Mouse (Mus musculus) T-cell, adult 2 months (primary cell): ENCODE data around the gene Vps33b.
A peak's percentile ranks its signal among the peaks of the same experiment; 100 is the strongest.
"Not testable (repeated sequence)": the region's sequence is repeated elsewhere in the genome, so short reads cannot be mapped to it uniquely, and the experiment has no call there.

Experiments
- DNase-seq: peaks from one replicate; pipeline ENCODE4 v3.0.0; 2022; ENCODE audit warnings: low spot score

Gene Vps33b

DNA sequence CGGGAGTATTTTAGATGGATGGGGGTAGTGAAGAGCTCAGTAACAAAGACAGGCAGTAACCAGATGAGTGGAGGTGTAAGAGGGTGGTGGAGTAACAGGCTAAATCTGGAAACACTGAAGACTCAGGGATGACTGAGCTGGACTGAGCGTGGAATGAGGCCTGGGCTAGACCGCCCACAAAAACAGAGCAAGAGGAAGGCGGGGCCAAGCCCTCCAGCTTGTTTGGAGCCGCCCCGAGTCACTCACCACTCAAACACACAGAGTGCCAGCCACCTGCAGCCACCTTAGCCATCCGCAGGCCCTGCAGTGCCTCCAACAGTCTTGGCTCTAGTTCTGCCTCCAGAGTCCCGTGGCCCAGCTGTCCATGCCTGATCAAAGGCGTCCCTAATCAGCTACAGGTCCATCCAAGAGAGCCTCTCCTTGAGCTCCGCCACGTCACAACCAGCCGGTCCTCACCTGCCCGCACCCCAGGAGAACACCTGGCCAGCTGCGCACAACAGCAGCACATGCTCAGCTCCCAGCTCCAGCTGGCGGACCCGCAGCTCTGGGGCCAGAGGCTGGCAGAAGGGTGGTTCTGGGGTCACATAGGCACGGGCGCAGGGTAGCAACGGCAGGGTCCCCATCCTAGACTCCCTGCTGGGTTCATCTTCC lies 50.5 kb downstream of the Vps33b start:
- no peak for DNase-seq

DNA sequence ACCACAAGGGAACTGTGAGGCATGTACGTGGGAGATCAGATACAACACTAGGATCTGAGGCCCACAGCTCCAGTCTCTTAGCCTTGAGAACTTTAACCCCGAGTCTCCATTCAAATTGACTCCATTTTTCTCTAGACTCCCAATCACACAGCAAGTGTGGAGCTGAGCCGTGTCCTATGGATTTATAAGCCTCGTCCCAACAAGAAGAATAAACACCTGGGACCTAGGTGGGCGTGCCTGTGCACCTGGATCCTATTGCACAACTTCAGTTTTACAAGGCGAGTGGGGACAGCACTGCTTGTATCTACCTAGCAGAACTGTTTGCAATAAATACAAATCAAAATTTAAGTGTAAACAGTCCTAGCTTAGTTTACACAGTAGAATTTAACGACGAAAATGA lies 53.9 kb downstream of the Vps33b start:
- DNase-seq: no peak

DNA sequence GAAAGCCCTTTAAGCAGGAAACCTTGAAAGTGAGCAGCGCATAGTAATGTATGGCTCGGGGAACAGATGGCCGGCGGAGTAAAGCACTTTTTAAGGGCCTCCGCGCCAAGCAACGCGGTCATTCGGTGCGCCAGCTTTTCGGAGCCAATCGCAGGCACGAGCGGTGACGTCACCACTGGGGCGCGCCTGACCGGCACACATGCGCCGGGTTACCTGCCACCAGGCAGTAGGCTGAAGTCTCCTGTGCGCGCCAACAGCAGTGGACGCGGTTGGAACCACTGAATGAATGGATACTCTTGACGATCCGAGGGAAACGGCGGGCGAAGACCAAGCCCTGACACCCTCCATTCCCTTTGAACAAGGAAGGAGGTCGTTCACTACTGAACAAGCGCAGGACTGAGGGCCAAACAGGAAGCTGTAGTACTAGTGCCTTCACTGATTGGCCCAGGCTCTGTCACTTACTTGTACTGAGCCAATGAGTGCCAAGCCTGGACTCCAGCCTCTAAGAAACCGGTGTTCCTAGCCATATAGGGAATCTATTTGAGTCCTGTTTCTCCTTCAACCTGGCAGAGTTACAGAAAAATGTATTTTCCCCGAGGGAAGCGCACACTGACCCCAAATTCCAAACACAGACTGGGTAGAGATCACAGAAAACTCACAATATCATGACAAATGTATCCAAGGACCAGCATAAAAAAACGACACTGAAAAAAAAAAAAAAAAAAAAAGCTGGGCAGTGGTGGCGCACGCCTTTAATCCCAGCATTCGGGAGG lies 54.8 kb downstream of the Vps33b start, which contains the start of gene Rccd1:
Gene Rccd1, minus strand, starts transcription at position 412 of the 773 bp plus-strand sequence.
- DNase-seq: peak; percentile 91

DNA sequence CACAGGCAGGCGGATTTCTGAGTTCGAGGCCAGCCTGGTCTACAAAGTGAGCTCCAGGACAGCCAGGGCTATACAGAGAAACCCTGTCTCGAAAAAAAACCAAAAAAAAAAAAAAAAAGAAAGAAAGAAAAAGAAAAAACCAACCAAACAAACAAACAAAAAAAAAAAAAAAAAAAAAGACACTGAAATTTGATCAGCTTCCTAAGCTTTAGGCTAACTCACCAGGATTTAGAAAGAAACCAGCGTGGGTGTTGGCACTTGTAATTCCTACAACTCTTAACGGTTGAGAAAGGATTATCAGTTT lies 55.3 kb downstream of the Vps33b start:
- DNase-seq: not testable (repeated sequence)

DNA sequence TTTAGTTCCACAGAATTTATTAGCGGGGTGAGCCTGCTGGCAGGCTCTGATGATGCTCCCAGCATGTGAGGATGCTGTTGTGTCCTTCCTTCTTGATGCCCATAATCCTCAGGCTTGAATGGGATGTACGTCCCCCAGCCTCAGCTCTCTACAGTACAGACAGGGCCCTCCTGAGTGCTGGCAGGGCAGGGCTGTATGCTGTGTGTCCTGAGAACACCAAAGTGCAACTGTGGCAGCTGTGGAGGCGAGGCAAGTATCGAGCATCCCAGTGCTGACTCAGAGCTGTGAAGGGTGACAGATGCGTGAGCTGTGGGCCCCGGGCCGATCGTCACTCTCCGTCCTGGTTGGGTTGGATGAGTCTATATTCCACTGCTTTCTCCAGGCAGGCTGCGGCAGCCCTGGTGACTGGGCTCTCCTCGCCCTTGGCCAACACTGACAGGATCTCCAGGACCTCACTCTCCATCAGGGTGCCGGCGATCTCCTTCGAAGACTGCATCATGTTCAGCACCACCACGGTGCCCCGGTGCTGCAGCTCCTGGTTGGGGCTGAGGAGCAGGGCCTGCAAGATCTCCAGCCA lies 55.9 kb downstream of the Vps33b start:
- no peak for DNase-seq

DNA sequence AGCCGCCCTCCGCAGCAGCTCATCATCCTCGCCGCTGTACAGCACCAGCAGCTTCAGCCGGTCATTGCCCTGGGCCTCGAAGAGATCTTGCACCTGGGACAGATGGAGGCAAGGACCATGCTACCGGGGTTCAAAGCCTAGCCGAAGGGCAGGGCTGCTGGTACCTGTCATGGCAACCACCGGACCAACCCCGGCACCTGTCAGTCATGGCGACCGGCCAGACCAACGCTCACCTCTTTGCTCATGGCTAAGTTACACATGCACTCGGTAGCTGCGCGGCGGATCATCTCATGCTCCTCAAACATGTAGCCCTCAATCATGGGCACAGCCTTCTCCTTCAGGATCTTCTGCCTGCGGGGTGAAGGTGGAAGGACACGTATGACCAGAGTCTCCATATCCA lies 56.6 kb downstream of the Vps33b start:
- no peak for DNase-seq

DNA sequence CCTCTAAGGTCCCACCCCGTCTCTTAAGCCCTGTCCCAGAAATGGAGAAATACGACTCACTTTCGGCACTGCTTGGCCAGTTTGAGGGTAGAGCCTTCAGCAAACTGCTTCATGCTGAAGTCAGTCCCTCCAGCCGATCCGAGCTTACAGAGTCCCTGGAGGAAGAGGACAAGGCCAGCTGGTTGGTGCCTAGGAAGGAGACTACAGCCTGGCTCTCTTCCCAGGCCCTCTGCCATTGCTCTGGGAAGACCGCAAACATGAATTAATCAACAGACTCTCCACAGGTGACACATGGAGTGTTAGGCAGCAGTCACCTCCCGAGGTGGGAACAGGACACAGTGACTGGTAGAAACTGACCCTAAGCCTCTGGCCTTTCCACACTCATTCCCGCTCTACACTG lies 60.8 kb downstream of the Vps33b start:
- DNase-seq: no peak

DNA sequence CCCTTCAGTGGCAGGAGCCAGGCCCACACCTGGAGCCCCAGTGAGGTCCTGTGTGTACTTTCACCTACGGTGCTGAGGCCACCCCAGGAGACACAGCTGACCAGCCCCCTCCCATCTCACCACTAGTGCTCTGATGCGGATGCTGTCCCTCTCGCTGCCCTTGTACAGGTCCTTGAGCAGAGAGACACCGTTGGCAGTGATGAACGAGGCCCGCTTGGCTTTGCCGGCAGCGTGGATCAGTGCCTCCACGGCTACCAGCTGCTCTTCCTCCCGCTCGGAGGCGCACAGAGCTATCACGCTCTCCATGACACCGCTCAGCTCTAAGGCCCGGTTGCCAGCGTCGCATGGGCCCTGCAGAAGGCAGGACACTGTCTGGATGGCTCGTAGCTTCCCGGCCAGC lies 62.0 kb downstream of the Vps33b start:
- no peak for DNase-seq

DNA sequence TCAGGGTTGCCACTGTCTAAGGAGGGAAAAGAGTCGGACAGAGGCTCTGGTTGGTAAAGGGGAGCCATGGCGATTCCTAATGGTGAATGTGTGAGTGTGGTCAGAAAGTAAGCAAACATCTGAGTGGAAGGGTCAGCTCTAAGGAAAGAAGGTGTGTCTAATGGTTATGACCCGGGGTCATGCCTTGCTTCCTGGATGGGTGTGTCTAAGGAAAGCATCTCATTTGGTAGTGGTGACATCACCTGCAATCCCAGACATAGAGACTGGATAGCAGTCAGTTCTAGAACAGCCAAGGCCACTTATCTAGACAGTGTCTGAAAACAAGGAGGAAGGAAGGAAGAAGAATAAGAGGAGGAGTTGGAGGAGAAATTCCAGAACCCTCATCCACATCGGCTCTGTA lies 65.4 kb downstream of the Vps33b start:
- no peak for DNase-seq

DNA sequence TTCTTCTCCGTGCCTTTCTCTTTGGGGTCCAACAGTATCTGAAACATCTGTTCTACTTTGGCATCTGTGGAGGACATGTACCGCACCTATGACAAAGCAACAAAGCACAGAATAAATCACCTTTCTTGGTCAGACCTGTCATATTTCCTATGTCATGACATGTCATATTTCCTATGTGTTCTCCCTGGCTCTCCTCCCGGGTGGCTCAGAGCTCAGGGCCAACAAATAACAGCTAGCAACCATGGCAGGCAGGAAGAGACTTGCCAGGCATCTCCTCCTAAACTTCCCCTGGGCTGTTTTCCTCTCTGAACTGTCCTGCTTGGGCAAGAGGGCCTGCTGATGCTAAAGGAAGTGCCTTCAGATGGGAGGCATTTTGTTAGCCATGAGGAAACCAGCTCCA lies 67.5 kb downstream of the Vps33b start:
- no peak for DNase-seq

DNA sequence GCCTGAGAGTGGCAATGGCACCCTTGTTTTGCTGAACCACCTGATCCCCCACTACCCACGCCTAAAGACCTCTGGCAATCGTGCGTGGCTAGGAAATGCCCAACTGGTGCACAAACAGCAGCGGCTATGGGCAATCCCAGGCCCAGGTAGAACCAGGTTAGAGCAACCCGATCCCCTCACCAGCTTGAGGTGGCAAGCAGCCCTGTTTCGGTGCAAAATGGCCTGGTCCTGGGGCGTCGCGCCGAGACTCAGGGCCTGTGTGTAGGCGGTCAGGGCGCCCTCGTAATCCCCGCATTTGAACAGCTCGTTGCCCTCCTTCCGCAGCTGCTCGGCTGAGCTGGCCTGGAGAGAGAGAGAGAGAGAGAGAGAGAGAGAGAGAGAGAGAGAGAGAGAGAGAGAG lies 69.9 kb downstream of the Vps33b start:
- peak; percentile 18 for DNase-seq

DNA sequence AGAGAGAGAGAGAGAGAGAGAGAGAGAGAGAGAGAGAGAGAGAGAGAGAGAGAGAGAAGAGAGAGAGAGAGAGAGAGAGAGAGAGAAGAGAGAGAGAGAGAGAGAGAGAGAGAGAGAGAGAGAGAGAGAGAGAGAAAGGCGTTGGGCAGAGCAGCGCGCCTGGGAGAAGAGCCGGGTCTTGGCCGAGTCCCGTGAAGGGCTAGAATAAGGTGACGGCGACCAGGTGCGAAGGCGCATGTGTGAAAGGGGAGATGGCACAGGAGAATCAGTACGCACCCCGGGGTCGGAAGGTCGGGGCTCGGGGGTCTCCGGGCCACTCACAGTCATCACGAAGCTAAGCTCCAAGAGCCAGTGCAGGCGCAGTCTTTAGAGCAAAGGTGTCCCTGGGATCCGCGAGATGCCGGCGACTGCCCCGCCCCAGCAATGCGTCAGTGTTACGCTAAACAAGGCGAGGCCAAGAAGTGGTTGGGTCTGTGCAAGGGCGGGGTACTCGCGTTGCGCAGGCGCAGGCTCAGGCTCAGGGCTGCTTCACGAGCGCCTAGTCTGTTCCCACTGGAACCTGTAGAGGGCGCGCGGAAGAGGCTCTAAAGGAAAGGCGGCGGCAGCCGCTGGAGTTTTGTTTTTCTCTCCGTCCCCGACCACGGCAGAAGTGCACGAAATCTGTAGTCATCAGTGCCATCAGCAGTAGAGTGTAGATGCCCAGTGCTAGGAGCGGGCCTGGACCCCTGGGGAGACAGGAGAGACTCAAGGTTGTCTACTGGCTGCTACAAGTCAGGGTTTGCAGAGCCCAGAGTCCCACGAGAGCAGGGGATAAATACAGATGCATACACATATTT lies 70.6 kb downstream of the Vps33b start:
- peak; percentile 98 for DNase-seq

DNA sequence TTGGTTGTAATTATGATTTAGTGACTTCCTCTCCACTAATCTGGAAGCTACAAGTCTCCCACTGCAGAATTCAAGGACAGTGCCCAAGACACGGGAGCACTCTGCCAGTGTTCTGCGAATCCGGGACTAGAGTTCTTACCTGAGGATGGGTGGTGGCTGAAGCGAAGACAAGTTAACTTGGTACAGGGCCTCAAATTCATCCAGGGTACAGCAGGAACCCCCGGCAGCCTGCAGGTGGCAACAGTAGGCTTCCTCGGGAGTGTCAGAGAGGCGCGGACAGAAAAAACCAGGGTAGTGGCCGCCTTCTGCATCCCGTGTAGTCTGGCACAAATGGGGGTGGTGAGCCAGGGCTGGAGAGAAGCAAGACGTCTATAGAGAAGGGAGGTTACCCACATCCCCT lies 71.3 kb downstream of the Vps33b start, which contains the start of gene Unc45a:
Gene Unc45a, minus strand, starts transcription at position 213 of the 400 bp plus-strand sequence.
- DNase-seq: peak; percentile 78
